Mouse (Mus musculus) layer of hippocampus, postnatal 36 days (tissue): Measurements from ENCODE around the gene Ccdc97. TPM values are rescaled to one million over a fixed set of nuclear protein-coding genes. Genes with fewer than 3 reads are reported as not detected.

Experiments
- DNase-seq, 2 experiments: peaks; one replicate each; pipeline ENCODE4 v3.0.0; 2022
- total RNA-seq, 2 experiments: library from RNA; stranded (reverse); gene quantifications; 2 replicates each; pipeline ENCODE4 v1.2.3; 2021

Gene Ccdc97
- total RNA-seq, 2 experiments from 2014 or later, result 57.4 to 64.6 TPM

DNA sequence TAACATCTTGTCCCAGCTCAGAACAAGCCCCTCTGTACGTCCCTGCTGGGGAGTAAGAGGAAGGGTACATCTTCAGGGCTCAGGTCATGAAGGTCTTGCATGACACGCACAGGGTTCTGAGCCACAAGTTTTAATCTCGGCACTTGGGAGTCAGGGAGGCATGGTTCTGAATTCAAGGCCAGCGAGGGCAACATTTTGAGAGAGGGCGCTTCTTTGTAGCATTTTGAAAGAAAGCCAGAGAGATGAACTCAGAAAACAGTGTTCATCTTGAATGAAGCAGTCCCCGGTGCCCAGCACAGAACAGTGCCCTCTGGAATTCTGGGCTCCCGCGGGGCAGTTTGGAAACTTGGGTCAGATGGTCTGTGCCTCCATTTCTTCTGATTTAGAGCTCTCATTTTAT is 52.5 kb downstream of the Ccdc97 start:
- DNase-seq, result no peak

Other genes with a start within 250 kb of the Ccdc97 start
- gene Ceacam1, start 241.5 kb downstream of the Ccdc97 start, total RNA-seq, result 1 to 10 TPM; 2.8 to 3.0 TPM
- under 1 TPM; 0.20 to 0.52 TPM for gene Ceacam2, start 179.2 kb downstream of the Ccdc97 start, total RNA-seq
- under 1 TPM in 1 of 2 experiments, not detected in 1; 0.40 TPM for gene Erich4, start 103.2 kb downstream of the Ccdc97 start, total RNA-seq
- 10 to 100 TPM; 50.1 to 51.4 TPM for gene Dmac2, start 99.7 kb downstream of the Ccdc97 start, total RNA-seq
- gene B3gnt8, start 92.4 kb downstream of the Ccdc97 start, total RNA-seq, result 1 to 10 TPM; 1.6 to 1.8 TPM
- 10 to 100 TPM; 36.7 to 38.3 TPM for gene Bckdha, start 60.1 kb downstream of the Ccdc97 start, total RNA-seq
- gene Exosc5, start 59.9 kb downstream of the Ccdc97 start, total RNA-seq, result 10 to 100 TPM; 28.6 to 28.7 TPM
- 10 to 100 TPM; 13.8 to 14.9 TPM for gene Tmem91, start 43.9 kb downstream of the Ccdc97 start, total RNA-seq
- gene B9d2, start 38.3 kb downstream of the Ccdc97 start, total RNA-seq, result 10 to 100 TPM; 23.9 to 24.4 TPM
- gene Tgfb1, start 32.1 kb downstream of the Ccdc97 start, total RNA-seq, result 1 to 10 TPM; 6.0 to 8.0 TPM
- 100 to 1,000 TPM; 100 to 108 TPM for gene Hnrnpul1, start 35.7 kb upstream of the Ccdc97 start, total RNA-seq
- 10 to 100 TPM; 39.8 to 42.1 TPM for gene Axl, start 69.6 kb upstream of the Ccdc97 start, total RNA-seq
- gene Cyp2s1, start 97.8 kb upstream of the Ccdc97 start, total RNA-seq, result 1 to 10 TPM; 1.8 to 2.3 TPM
- under 1 TPM; 0.17 to 0.33 TPM for gene Cyp2b10, start 178.5 kb upstream of the Ccdc97 start, total RNA-seq